Mouse (Mus musculus) liver, embryonic 14.5 days (tissue): ENCODE data around the gene Vav1.

ENCODE experiments used
- CTCF ChIP-seq: IDR thresholded peaks from 2 replicates; pipeline ENCODE4 v1.5.1; 2016; ENCODE audit warnings: antibody characterized with exemption, low read depth, control low read depth
- EP300 ChIP-seq: IDR thresholded peaks from 2 replicates; pipeline ENCODE4 v1.6.1; 2016; ENCODE audit warnings: antibody characterized with exemption, low read depth

- TF ChIP-seq CTCF (no peak), EP300 (no peak)
Measured at GRCm38 (mm10) chr17:57297040-57297439, 18.1 kb downstream of the Vav1 start.
